Mouse (Mus musculus): ENCODE measurements around the gene Kdm2b.

Gene Kdm2b

GRCm38 (mm10) chr5:122841126-122841525 lies 148.5 kb downstream of the Kdm2b start:
- no peak for DNase-seq (ENCODE audit: low spot score)

- DNase-seq (ENCODE audit: low spot score) = no peak
Observed at GRCm38 (mm10) chr5:122832996-122833395, 156.6 kb downstream of the Kdm2b start.

- DNase-seq (ENCODE audit: low spot score) = no peak
Observed at GRCm38 (mm10) chr5:122832536-122832935, 157.1 kb downstream of the Kdm2b start.

- DNase-seq (ENCODE audit: low spot score) = no peak
Observed at GRCm38 (mm10) chr5:122825099-122825498, 164.5 kb downstream of the Kdm2b start.

GRCm38 (mm10) chr5:122824450-122824849 lies 165.2 kb downstream of the Kdm2b start:
- no peak for DNase-seq (ENCODE audit: low spot score)

- no peak for DNase-seq (ENCODE audit: low spot score)
Observed at GRCm38 (mm10) chr5:122823976-122824375, 165.6 kb downstream of the Kdm2b start.

- DNase-seq (ENCODE audit: low spot score) = no peak
Observed at GRCm38 (mm10) chr5:122822441-122822840, 167.2 kb downstream of the Kdm2b start.

- no peak for DNase-seq (ENCODE audit: low spot score)
Observed at GRCm38 (mm10) chr5:122821524-122821885, 168.1 kb downstream of the Kdm2b start.

GRCm38 (mm10) chr5:122820777-122821523 lies 168.7 kb downstream of the Kdm2b start, which contains the start of gene Anapc5:
Gene Anapc5, minus strand, starts transcription at chr5:122821339.
- peak; percentile 90 for DNase-seq (ENCODE audit: low spot score)
